Mouse (Mus musculus): Measurements from ENCODE around the gene Hoxa4. TPM values are rescaled to one million over a fixed set of nuclear protein-coding genes. Genes with fewer than 3 reads are reported as not detected.

The Hoxa4 gene
- polyA plus RNA-seq, 1 experiment from 2014 or later = 1.6 TPM

- H3K4me1 ChIP-seq (replicated peaks; ENCODE audit: insufficient read depth, low read length) = peaks cover 42% of the 10 kb centered on the region
- WGBS = 5% methylated on average over 17 of the region's 18 CpGs
- no peaks in the 10 kb centered on the region for H3K27me3 ChIP-seq (ENCODE audit: insufficient read depth, low read length)
- peak overlapping the region; percentile 64 for H3K9ac ChIP-seq (ENCODE audit: low read depth, low read length)
- H3K4me3 ChIP-seq (replicated peaks; ENCODE audit: low read depth, low read length) = peak overlapping the region; percentile 78
- H3K9me3 ChIP-seq (replicated peaks; ENCODE audit: low read length) = no peaks in the 10 kb centered on the region
- peak overlapping the region; percentile 85 for H3K27ac ChIP-seq
- H3K36me3 ChIP-seq (ENCODE audit: insufficient read depth, low read length) = 0 out of 2 replicates have a peak, but pooled peaks cover 4% of the 10 kb centered on the region
- DNase-seq (ENCODE audit: low spot score) = peak; percentile 64
- no peak for ATAC-seq (replicated peaks; ENCODE audit: low FRiP score, low read depth)
- peak overlapping the region; percentile 89 for H3K4me2 ChIP-seq (ENCODE audit: low read length)
- no peak for TF ChIP-seq CTCF (IDR thresholded peaks at IDR 0.05; ENCODE audit: low read depth)
Measured at GRCm38 (mm10) chr6:52208868-52209684, 17.5 kb upstream of the Hoxa4 start.

- no peak for TF ChIP-seq CTCF (IDR thresholded peaks at IDR 0.05; ENCODE audit: low read depth)
- Histone ChIP-seq H3K9ac (ENCODE audit: low read depth, low read length) (peak within 1 kb of the TSS; percentile 64), H3K4me1 (replicated peaks; ENCODE audit: insufficient read depth, low read length) (peaks cover 42% of the 10 kb centered on the region), H3K9me3 (replicated peaks; ENCODE audit: low read length) (no peaks in the 10 kb centered on the region), H3K4me2 (ENCODE audit: low read length) (peak within 1 kb of the TSS; percentile 89), H3K27ac (peak within 1 kb of the TSS; percentile 85), H3K4me3 (replicated peaks; ENCODE audit: low read depth, low read length) (peak within 1 kb of the TSS; percentile 78), H3K27me3 (ENCODE audit: insufficient read depth, low read length) (no peaks in the 10 kb centered on the region), H3K36me3 (ENCODE audit: insufficient read depth, low read length) (0 out of 2 replicates have a peak, but pooled peaks cover 7% of the 10 kb centered on the region)
- ATAC-seq (replicated peaks; ENCODE audit: low FRiP score, low read depth) = no peak
- WGBS = 2% methylated on average over 47 of the region's 47 CpGs
- DNase-seq (ENCODE audit: low spot score) = peak; percentile 79
Measured at GRCm38 (mm10) chr6:52208072-52208867, 16.7 kb upstream of the Hoxa4 start, which contains the start of gene Hoxa6. Gene Hoxa6 (minus strand): TSS chr6:52208722.

DNA sequence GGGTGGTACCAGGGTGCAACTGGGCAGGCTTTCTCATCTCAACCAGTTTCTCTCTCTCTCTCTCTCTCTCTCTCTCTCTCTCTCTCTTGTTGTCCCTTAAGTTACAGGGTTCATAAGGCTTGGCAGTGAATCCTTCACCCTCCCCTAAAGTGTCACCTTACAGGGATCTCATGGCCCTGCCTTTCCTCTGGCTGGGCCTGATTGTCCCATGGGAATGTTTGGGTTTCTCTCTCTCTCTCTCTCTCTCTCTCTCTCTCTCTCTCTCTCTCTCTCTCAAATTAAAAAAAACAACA is 16.1 kb upstream of the Hoxa4 start:
- H3K9ac ChIP-seq (ENCODE audit: low read depth, low read length) = peak overlapping the region; percentile 47; the same call in 1 of the 2 replicates
- TF ChIP-seq CTCF (IDR thresholded peaks at IDR 0.05; ENCODE audit: low read depth) = no peak
- 0 out of 2 replicates have a peak, but pooled peaks cover 7% of the 10 kb centered on the region for H3K36me3 ChIP-seq (ENCODE audit: insufficient read depth, low read length)
- DNase-seq (ENCODE audit: low spot score) (peak; percentile 68), ATAC-seq (replicated peaks; ENCODE audit: low FRiP score, low read depth) (no peak)
- no peaks in the 10 kb centered on the region for H3K9me3 ChIP-seq (replicated peaks; ENCODE audit: low read length)
- H3K27ac ChIP-seq = peak overlapping the region; percentile 15; the same call in 1 of the 2 replicates
- H3K4me2 ChIP-seq (ENCODE audit: low read length) = peak overlapping the region; percentile 89
- H3K4me3 ChIP-seq (replicated peaks; ENCODE audit: low read depth, low read length) = no peak overlapping the region
- H3K4me1 ChIP-seq (replicated peaks; ENCODE audit: insufficient read depth, low read length) = peaks cover 44% of the 10 kb centered on the region
- H3K27me3 ChIP-seq (ENCODE audit: insufficient read depth, low read length) = no peaks in the 10 kb centered on the region

GRCm38 (mm10) chr6:52206882-52207683 is 15.5 kb upstream of the Hoxa4 start:
- no peak for TF ChIP-seq CTCF (IDR thresholded peaks at IDR 0.05; ENCODE audit: low read depth)
- H3K4me2 ChIP-seq (ENCODE audit: low read length) = peak overlapping the region; percentile 89
- WGBS = 36% methylated on average over 4 of the region's 4 CpGs
- H3K27ac ChIP-seq = peak overlapping the region; percentile 15; the same call in 1 of the 2 replicates
- H3K36me3 ChIP-seq (ENCODE audit: insufficient read depth, low read length) = 0 out of 2 replicates have a peak, but pooled peaks cover 7% of the 10 kb centered on the region
- ATAC-seq (replicated peaks; ENCODE audit: low FRiP score, low read depth) (no peak), DNase-seq (ENCODE audit: low spot score) (no peak)
- peaks cover 44% of the 10 kb centered on the region for H3K4me1 ChIP-seq (replicated peaks; ENCODE audit: insufficient read depth, low read length)
- no peaks in the 10 kb centered on the region for H3K27me3 ChIP-seq (ENCODE audit: insufficient read depth, low read length)
- H3K9ac ChIP-seq (ENCODE audit: low read depth, low read length) = peak overlapping the region; percentile 47; the same call in 1 of the 2 replicates
- H3K9me3 ChIP-seq (replicated peaks; ENCODE audit: low read length) = no peaks in the 10 kb centered on the region
- H3K4me3 ChIP-seq (replicated peaks; ENCODE audit: low read depth, low read length) = no peak overlapping the region

- DNase-seq (ENCODE audit: low spot score) = no peak
- TF ChIP-seq CTCF (IDR thresholded peaks at IDR 0.05; ENCODE audit: low read depth) = no peak
- Histone ChIP-seq H3K4me2 (ENCODE audit: low read length) (peak overlapping the region; percentile 89), H3K4me1 (replicated peaks; ENCODE audit: insufficient read depth, low read length) (peaks cover 42% of the 10 kb centered on the region), H3K4me3 (replicated peaks; ENCODE audit: low read depth, low read length) (peak overlapping the region; percentile 13; the same call in 1 of the 2 replicates), H3K9me3 (replicated peaks; ENCODE audit: low read length) (no peaks in the 10 kb centered on the region), H3K27me3 (ENCODE audit: insufficient read depth, low read length) (no peaks in the 10 kb centered on the region), H3K36me3 (ENCODE audit: insufficient read depth, low read length) (0 out of 2 replicates have a peak, but pooled peaks cover 7% of the 10 kb centered on the region), H3K9ac (ENCODE audit: low read depth, low read length) (peak overlapping the region; percentile 33), H3K27ac (peak overlapping the region; percentile 74)
- 21% methylated on average over 55 of the region's 55 CpGs for WGBS
- ATAC-seq (replicated peaks; ENCODE audit: low FRiP score, low read depth) = no peak
Measured at GRCm38 (mm10) chr6:52205638-52206621, 14.4 kb upstream of the Hoxa4 start.
